Mouse (Mus musculus) bone marrow macrophage, adult 2 months (primary cell): ENCODE measurements at regions not wholly inside any gene's neighbourhood (a gene's known extent, or its start where the extent isn't known, plus 50 kb on each side); places are given as distances from the start of the nearest gene placed in this dataset.

Experiments
- CTCF ChIP-seq: IDR thresholded peaks from 2 replicates; pipeline ENCODE4 v1.5.1; 2012; ENCODE audit warnings: low read depth, mild to moderate bottlenecking, low read length, moderate library complexity
- POLR2A ChIP-seq: IDR thresholded peaks from 2 replicates; pipeline ENCODE4 v1.6.1; 2012; ENCODE audit warnings: mild to moderate bottlenecking, low read depth, low read length, borderline replicate concordance

- TF ChIP-seq POLR2A (no peak), CTCF (no peak)
Observed at GRCm38 (mm10) chr11:111555131-111555530, 489.2 kb downstream of the Kcnj2 start.
